Mouse (Mus musculus): ENCODE results near the gene Ccr9. TPM values are rescaled to one million over a fixed set of nuclear protein-coding genes. Genes with fewer than 3 reads are reported as not detected.
"Not testable (repeated sequence)": the region's sequence is repeated elsewhere in the genome, so short reads cannot be mapped to it uniquely, and the experiment has no call there.

The Ccr9 gene
- 10 to 100 TPM; 15.3 to 36.5 TPM for polyA plus RNA-seq (2017; shearing (Covaris generic))

- no peak for ATAC-seq
Measured at GRCm38 (mm10) chr9:123678327-123679105, at the start of gene Ccr9, which contains the start of gene Slc6a20a. Gene Ccr9, plus strand, starts transcription at chr9:123678439. Gene Slc6a20a, minus strand, starts transcription at chr9:123678885.

GRCm38 (mm10) chr9:123631666-123632065 is 46.6 kb upstream of the Ccr9 start:
- ATAC-seq: no peak

GRCm38 (mm10) chr9:123632281-123632680 is 46.0 kb upstream of the Ccr9 start, which contains the start of gene Slc6a20b:
Gene Slc6a20b, minus strand, starts transcription at chr9:123632565.
- ATAC-seq: no peak

- ATAC-seq: no peak
Measured at GRCm38 (mm10) chr9:123632993-123633392, 45.2 kb upstream of the Ccr9 start.

GRCm38 (mm10) chr9:123636771-123637170 is 41.5 kb upstream of the Ccr9 start:
- no peak for ATAC-seq

- ATAC-seq: no peak
Measured at GRCm38 (mm10) chr9:123638231-123638630, 40.0 kb upstream of the Ccr9 start.

- no peak for ATAC-seq
Measured at GRCm38 (mm10) chr9:123638668-123639089, 39.6 kb upstream of the Ccr9 start.

- ATAC-seq: no peak
Measured at GRCm38 (mm10) chr9:123640106-123640505, 38.1 kb upstream of the Ccr9 start.

- ATAC-seq: no peak
Measured at GRCm38 (mm10) chr9:123649785-123650511, 28.3 kb upstream of the Ccr9 start.

GRCm38 (mm10) chr9:123651369-123651768 is 26.9 kb upstream of the Ccr9 start:
- ATAC-seq: no peak

GRCm38 (mm10) chr9:123657457-123657856 is 20.8 kb upstream of the Ccr9 start:
- no peak for ATAC-seq

- no peak for ATAC-seq
Measured at GRCm38 (mm10) chr9:123658981-123659380, 19.3 kb upstream of the Ccr9 start.

GRCm38 (mm10) chr9:123659986-123660676 is 18.1 kb upstream of the Ccr9 start:
- not testable (repeated sequence) for ATAC-seq

GRCm38 (mm10) chr9:123665645-123666044 is 12.6 kb upstream of the Ccr9 start:
- ATAC-seq: no peak

GRCm38 (mm10) chr9:123679198-123679597 is 959 bp downstream of the Ccr9 start:
- ATAC-seq: no peak

- no peak for ATAC-seq
Measured at GRCm38 (mm10) chr9:123683704-123684103, 5.5 kb downstream of the Ccr9 start.

- ATAC-seq: no peak
Measured at GRCm38 (mm10) chr9:123686206-123686605, 8.0 kb downstream of the Ccr9 start.

- ATAC-seq: no peak
Measured at GRCm38 (mm10) chr9:123688227-123688626, 10.0 kb downstream of the Ccr9 start.

- ATAC-seq: no peak
Measured at GRCm38 (mm10) chr9:123695634-123696302, 17.5 kb downstream of the Ccr9 start.

- no peak for ATAC-seq
Measured at GRCm38 (mm10) chr9:123701822-123702221, 23.6 kb downstream of the Ccr9 start.

GRCm38 (mm10) chr9:123709226-123709625 is 31.0 kb downstream of the Ccr9 start:
- no peak for ATAC-seq

- no peak for ATAC-seq
Measured at GRCm38 (mm10) chr9:123713111-123713510, 34.9 kb downstream of the Ccr9 start.

- ATAC-seq: no peak
Measured at GRCm38 (mm10) chr9:123716301-123716700, 38.1 kb downstream of the Ccr9 start.

All from activated CD4-positive, CD25-positive, alpha-beta regulatory T cell, adult 4 months (primary cell).